Mouse (Mus musculus): ENCODE results near the gene Arl2bp. TPM values are rescaled to one million over a fixed set of nuclear protein-coding genes. Genes with fewer than 3 reads are reported as not detected.

Arl2bp gene
- total RNA-seq, 1 experiment = 29.9 TPM

DNA sequence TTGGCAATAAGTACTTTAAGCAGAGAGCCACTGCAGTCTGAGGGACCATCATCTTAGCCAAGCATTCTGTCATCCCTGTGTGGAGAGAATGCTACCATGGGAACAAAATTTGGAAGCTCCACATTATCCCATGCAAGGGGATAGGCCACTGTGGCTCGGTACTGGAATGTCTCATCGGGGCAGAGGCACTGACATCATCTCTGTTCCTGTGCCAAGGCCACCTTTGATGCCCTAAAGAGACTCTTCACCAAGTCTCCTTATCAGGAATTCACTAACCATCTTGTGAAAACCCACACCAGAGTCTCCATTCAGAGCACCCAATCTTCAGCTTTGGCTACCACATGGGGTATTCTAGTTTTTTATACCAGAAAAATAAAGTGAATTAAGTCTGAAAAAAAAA is 25.2 kb upstream of the Arl2bp start:
- Histone ChIP-seq H3K9me3 (ENCODE audit: control insufficient read depth, insufficient read depth, low read depth, low read length) (no peaks in the 10 kb centered on the region), H3K36me3 (ENCODE audit: control insufficient read depth, insufficient read depth, low read length, poor library complexity, severe bottlenecking) (no peaks in the 10 kb centered on the region; the same call in none of the 2 replicates), H3K4me3 (ENCODE audit: insufficient read depth in 1 of 2, low read depth in 1 of 2, low read length in 2 of 2, poor library complexity in 1 of 2, severe bottlenecking in 1 of 2) (no peak overlapping the region), H3K9ac (ENCODE audit: insufficient read depth, low read depth, low read length, poor library complexity, severe bottlenecking) (no peak overlapping the region), H3K27ac (ENCODE audit: insufficient read depth, low read depth, low read length, poor library complexity, severe bottlenecking) (no peak overlapping the region), H3K4me1 (ENCODE audit: control insufficient read depth in 2 of 2, insufficient read depth in 2 of 2, low read length in 2 of 2, poor library complexity in 1 of 2) (no peaks in the 10 kb centered on the region)
- no peak for DNase-seq (ENCODE audit: low read depth, low spot score)
- in situ Hi-C loops (cut with MboI; ENCODE audit: low sequenced_read_pairs in 2 of 2, unreplicated experiment in 2 of 2) = no loop called here
- TF ChIP-seq HCFC1 (IDR thresholded peaks at IDR 0.05; ENCODE audit: borderline replicate concordance, insufficient read depth, low read length) (no peak), ZNF384 (IDR thresholded peaks at IDR 0.05; ENCODE audit: low read depth, low read length) (no peak), MAFK (IDR thresholded peaks at IDR 0.05; ENCODE audit: insufficient read depth, low read depth, low read length) (no peak)

DNA sequence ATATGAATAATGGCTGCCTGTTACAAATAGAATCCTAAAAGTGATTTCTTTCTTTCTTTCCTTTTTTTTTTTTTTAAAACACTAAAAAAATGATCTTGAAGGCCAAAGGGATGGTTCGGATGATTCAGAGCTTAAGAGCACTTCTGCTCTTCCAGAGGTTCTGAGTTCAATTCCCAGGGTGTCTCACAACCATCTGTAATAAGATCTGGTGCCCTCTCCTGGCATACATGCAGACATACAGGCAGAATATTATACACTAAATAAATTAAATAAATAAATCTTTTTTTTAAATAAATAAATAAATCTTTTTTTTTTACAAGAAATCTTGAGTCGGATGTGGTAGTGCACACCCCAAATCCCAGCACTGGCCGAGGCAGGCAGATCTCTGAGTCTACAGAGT is 24.5 kb upstream of the Arl2bp start:
- Histone ChIP-seq H3K4me3 (ENCODE audit: insufficient read depth in 1 of 2, low read depth in 1 of 2, low read length in 2 of 2, poor library complexity in 1 of 2, severe bottlenecking in 1 of 2) (no peak overlapping the region), H3K9ac (ENCODE audit: insufficient read depth, low read depth, low read length, poor library complexity, severe bottlenecking) (no peak overlapping the region), H3K9me3 (ENCODE audit: control insufficient read depth, insufficient read depth, low read depth, low read length) (no peaks in the 10 kb centered on the region), H3K4me1 (ENCODE audit: control insufficient read depth in 2 of 2, insufficient read depth in 2 of 2, low read length in 2 of 2, poor library complexity in 1 of 2) (no peaks in the 10 kb centered on the region), H3K36me3 (ENCODE audit: control insufficient read depth, insufficient read depth, low read length, poor library complexity, severe bottlenecking) (peaks cover 2% of the 10 kb centered on the region), H3K27ac (ENCODE audit: insufficient read depth, low read depth, low read length, poor library complexity, severe bottlenecking) (no peak overlapping the region)
- DNase-seq (ENCODE audit: low read depth, low spot score) = no peak
- TF ChIP-seq MAFK (IDR thresholded peaks at IDR 0.05; ENCODE audit: insufficient read depth, low read depth, low read length) (no peak), ZC3H11A (IDR thresholded peaks at IDR 0.05; ENCODE audit: borderline replicate concordance, low read depth, low read length) (no peak), CHD2 (IDR thresholded peaks at IDR 0.05; ENCODE audit: low read depth, low read length) (no peak), HCFC1 (IDR thresholded peaks at IDR 0.05; ENCODE audit: borderline replicate concordance, insufficient read depth, low read length) (no peak), ZNF384 (IDR thresholded peaks at IDR 0.05; ENCODE audit: low read depth, low read length) (no peak)
- in situ Hi-C loops (cut with MboI; ENCODE audit: low sequenced_read_pairs in 2 of 2, unreplicated experiment in 2 of 2) = no loop called here

DNA sequence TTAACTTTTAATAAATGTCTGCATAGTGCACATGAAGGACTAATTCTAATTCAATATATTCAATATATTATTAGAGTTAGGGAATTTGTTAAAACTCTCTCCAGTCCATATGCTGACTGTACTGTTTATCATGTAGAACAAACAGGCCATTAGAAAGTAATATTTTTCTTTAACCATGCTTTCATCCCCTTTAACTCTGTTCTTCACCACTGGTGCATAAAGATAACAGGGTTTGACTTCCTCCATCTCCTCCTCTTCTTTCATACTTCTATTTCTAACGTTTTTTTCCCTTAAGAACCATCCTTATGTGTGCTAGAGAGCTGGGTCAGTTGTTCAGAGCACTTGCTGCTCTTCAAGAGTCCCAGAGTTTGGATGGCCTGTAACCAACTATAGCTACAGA is 21.2 kb upstream of the Arl2bp start:
- TF ChIP-seq MAFK (IDR thresholded peaks at IDR 0.05; ENCODE audit: insufficient read depth, low read depth, low read length) (no peak), ZNF384 (IDR thresholded peaks at IDR 0.05; ENCODE audit: low read depth, low read length) (no peak), ZC3H11A (IDR thresholded peaks at IDR 0.05; ENCODE audit: borderline replicate concordance, low read depth, low read length) (no peak), CHD2 (IDR thresholded peaks at IDR 0.05; ENCODE audit: low read depth, low read length) (no peak), HCFC1 (IDR thresholded peaks at IDR 0.05; ENCODE audit: borderline replicate concordance, insufficient read depth, low read length) (no peak)
- in situ Hi-C loops (cut with MboI; ENCODE audit: low sequenced_read_pairs in 2 of 2, unreplicated experiment in 2 of 2) = no loop called here
- no peak for DNase-seq (ENCODE audit: low read depth, low spot score)
- Histone ChIP-seq H3K4me3 (ENCODE audit: insufficient read depth in 1 of 2, low read depth in 1 of 2, low read length in 2 of 2, poor library complexity in 1 of 2, severe bottlenecking in 1 of 2) (no peak overlapping the region), H3K9me3 (ENCODE audit: control insufficient read depth, insufficient read depth, low read depth, low read length) (no peaks in the 10 kb centered on the region), H3K36me3 (ENCODE audit: control insufficient read depth, insufficient read depth, low read length, poor library complexity, severe bottlenecking) (0 out of 2 replicates have a peak, but pooled peaks cover 2% of the 10 kb centered on the region), H3K27ac (ENCODE audit: insufficient read depth, low read depth, low read length, poor library complexity, severe bottlenecking) (no peak overlapping the region), H3K9ac (ENCODE audit: insufficient read depth, low read depth, low read length, poor library complexity, severe bottlenecking) (no peak overlapping the region), H3K4me1 (ENCODE audit: control insufficient read depth in 2 of 2, insufficient read depth in 2 of 2, low read length in 2 of 2, poor library complexity in 1 of 2) (no peaks in the 10 kb centered on the region)

DNA sequence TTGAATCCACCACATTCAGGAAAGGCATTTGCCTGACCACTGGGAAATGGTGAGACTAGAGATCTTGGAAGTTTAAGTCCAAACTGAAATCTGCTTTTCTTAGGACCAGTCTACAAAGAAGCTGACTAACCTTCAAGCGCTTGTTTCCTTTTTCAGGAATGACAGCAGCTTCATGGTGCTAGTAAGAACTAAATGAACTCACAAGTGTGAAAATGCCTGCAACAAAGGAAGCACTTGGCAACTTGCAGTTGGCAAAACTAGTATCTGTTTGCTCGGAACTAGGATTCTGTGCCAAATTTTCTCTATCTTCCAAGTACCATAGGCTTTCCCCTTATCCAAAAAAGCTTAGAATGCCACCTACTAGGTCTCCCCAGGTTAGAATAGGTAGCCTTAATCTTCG is 20.2 kb upstream of the Arl2bp start:
- DNase-seq (ENCODE audit: low read depth, low spot score) = no peak
- Histone ChIP-seq H3K4me1 (ENCODE audit: control insufficient read depth in 2 of 2, insufficient read depth in 2 of 2, low read length in 2 of 2, poor library complexity in 1 of 2) (no peaks in the 10 kb centered on the region), H3K9me3 (ENCODE audit: control insufficient read depth, insufficient read depth, low read depth, low read length) (no peaks in the 10 kb centered on the region), H3K9ac (ENCODE audit: insufficient read depth, low read depth, low read length, poor library complexity, severe bottlenecking) (no peak overlapping the region), H3K36me3 (ENCODE audit: control insufficient read depth, insufficient read depth, low read length, poor library complexity, severe bottlenecking) (0 out of 2 replicates have a peak, but pooled peaks cover 2% of the 10 kb centered on the region), H3K27ac (ENCODE audit: insufficient read depth, low read depth, low read length, poor library complexity, severe bottlenecking) (no peak overlapping the region), H3K4me3 (ENCODE audit: insufficient read depth in 1 of 2, low read depth in 1 of 2, low read length in 2 of 2, poor library complexity in 1 of 2, severe bottlenecking in 1 of 2) (no peak overlapping the region)
- in situ Hi-C loops (cut with MboI; ENCODE audit: low sequenced_read_pairs in 2 of 2, unreplicated experiment in 2 of 2) = no loop called here
- no peak for TF ChIP-seq MAFK (IDR thresholded peaks at IDR 0.05; ENCODE audit: insufficient read depth, low read depth, low read length)
- no peak for TF ChIP-seq ZC3H11A (IDR thresholded peaks at IDR 0.05; ENCODE audit: borderline replicate concordance, low read depth, low read length)
- TF ChIP-seq CHD2 (IDR thresholded peaks at IDR 0.05; ENCODE audit: low read depth, low read length) = no peak
- TF ChIP-seq ZNF384 (IDR thresholded peaks at IDR 0.05; ENCODE audit: low read depth, low read length) = no peak
- TF ChIP-seq HCFC1 (IDR thresholded peaks at IDR 0.05; ENCODE audit: borderline replicate concordance, insufficient read depth, low read length) = no peak

DNA sequence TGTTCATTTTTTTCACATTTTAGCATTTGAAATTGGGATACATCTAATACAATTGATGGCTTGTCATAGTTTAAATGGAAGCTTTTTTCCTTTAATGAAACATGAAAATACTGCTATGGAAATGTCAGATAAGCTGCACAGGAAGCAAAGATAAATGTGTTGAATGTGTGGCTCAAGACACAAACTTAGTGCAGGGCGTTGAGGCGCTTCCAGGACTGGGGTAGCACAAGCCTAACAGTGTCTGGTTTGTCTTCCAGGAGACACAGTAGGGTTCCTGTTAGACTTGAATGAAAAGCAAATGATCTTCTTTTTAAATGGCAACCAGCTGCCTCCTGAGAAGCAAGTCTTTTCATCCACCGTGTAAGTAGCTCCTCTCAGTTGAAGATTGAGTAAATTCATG is 16.9 kb upstream of the Arl2bp start:
- Histone ChIP-seq H3K36me3 (ENCODE audit: control insufficient read depth, insufficient read depth, low read length, poor library complexity, severe bottlenecking) (0 out of 2 replicates have a peak, but pooled peaks cover 2% of the 10 kb centered on the region), H3K27ac (ENCODE audit: insufficient read depth, low read depth, low read length, poor library complexity, severe bottlenecking) (no peak overlapping the region), H3K9me3 (ENCODE audit: control insufficient read depth, insufficient read depth, low read depth, low read length) (no peaks in the 10 kb centered on the region), H3K4me3 (ENCODE audit: insufficient read depth in 1 of 2, low read depth in 1 of 2, low read length in 2 of 2, poor library complexity in 1 of 2, severe bottlenecking in 1 of 2) (no peak overlapping the region), H3K4me1 (ENCODE audit: control insufficient read depth in 2 of 2, insufficient read depth in 2 of 2, low read length in 2 of 2, poor library complexity in 1 of 2) (no peaks in the 10 kb centered on the region), H3K9ac (ENCODE audit: insufficient read depth, low read depth, low read length, poor library complexity, severe bottlenecking) (no peak overlapping the region)
- TF ChIP-seq ZNF384 (IDR thresholded peaks at IDR 0.05; ENCODE audit: low read depth, low read length) (no peak), CHD2 (IDR thresholded peaks at IDR 0.05; ENCODE audit: low read depth, low read length) (no peak), HCFC1 (IDR thresholded peaks at IDR 0.05; ENCODE audit: borderline replicate concordance, insufficient read depth, low read length) (no peak), MAFK (IDR thresholded peaks at IDR 0.05; ENCODE audit: insufficient read depth, low read depth, low read length) (no peak), ZC3H11A (IDR thresholded peaks at IDR 0.05; ENCODE audit: borderline replicate concordance, low read depth, low read length) (no peak)
- no peak for DNase-seq (ENCODE audit: low read depth, low spot score)
- in situ Hi-C loops (cut with MboI; ENCODE audit: low sequenced_read_pairs in 2 of 2, unreplicated experiment in 2 of 2) = no loop called here

All from ES-E14 (cell line).